In genomic region chr13:78937389-78938350, GRCm38 (mm10) we compare ENCODE assay signal across 11 mouse cellular contexts.
DNase-seq lines count a peak whose midpoint lies in the region; ATAC-seq lines count a peak whose summit lies in the region.
"Had no signal": no experiment of that assay in that cellular context is flagged by ENCODE, and none has a peak within 500 bp of the region (broad histone marks: within the 10 kb centered on the region; RNA-seq: fewer than 3 reads in every experiment).

No protein-coding gene starts in this region.

- no peak overlapping the region for H3K9ac ChIP-seq in neural tube, embryonic 11.5 days (ENCODE audit: low read length)
- H3K9ac ChIP-seq in forebrain, embryonic 15.5 days (replicated peaks), result no peak overlapping the region
- H3K9ac ChIP-seq in midbrain, embryonic 11.5 days (ENCODE audit: low read length), result no peak overlapping the region
- H3K9ac ChIP-seq in intestine, embryonic 15.5 days, result no peak overlapping the region
- H3K9ac ChIP-seq: heart, embryonic 13.5 days; liver, embryonic 13.5 days had no signal

- no peaks in the 10 kb centered on the region for H3K36me3 ChIP-seq in neural tube, embryonic 11.5 days (ENCODE audit: control insufficient read depth, insufficient read depth, low read length)
- no peaks in the 10 kb centered on the region for H3K36me3 ChIP-seq in forebrain, embryonic 15.5 days
- no peaks in the 10 kb centered on the region for H3K36me3 ChIP-seq in midbrain, embryonic 11.5 days (ENCODE audit: control insufficient read depth, insufficient read depth, low read length)
- H3K36me3 ChIP-seq in intestine, embryonic 15.5 days, result no peaks in the 10 kb centered on the region
- H3K36me3 ChIP-seq: heart, embryonic 13.5 days; liver, embryonic 13.5 days had no signal

- DNase-seq in neural tube, embryonic 11.5 days (ENCODE audit: low spot score), result peak; percentile 26
- DNase-seq in neural tube, embryonic 10.5 days (ENCODE audit: extremely low spot score, low spot score), result no peak
- peak; percentile 91 for DNase-seq in midbrain, embryonic 11.5 days (ENCODE audit: low spot score, missing footprints)
- DNase-seq in urinary bladder, postnatal 25 days (ENCODE audit: low spot score), result no peak
- no peak for DNase-seq in heart, postnatal 14 days
- DNase-seq: kidney, adult 8-10 months; liver, embryonic 13.5 days; lung, postnatal 4 days had no signal

- 0 out of 2 replicates have a peak overlapping the region, but pooled peaks have one; percentile 44 for H3K27ac ChIP-seq in neural tube, embryonic 11.5 days (ENCODE audit: low read depth, low read length)
- H3K27ac ChIP-seq in forebrain, embryonic 15.5 days (replicated peaks), result peak overlapping the region; percentile 53
- peak overlapping the region; percentile 0; the same call in 1 of the 2 replicates for H3K27ac ChIP-seq in midbrain, embryonic 11.5 days (ENCODE audit: low read depth, low read length)
- H3K27ac ChIP-seq in intestine, embryonic 15.5 days, result no peak overlapping the region
- H3K27ac ChIP-seq: heart, embryonic 13.5 days; liver, embryonic 13.5 days had no signal

- H3K27me3 ChIP-seq in neural tube, embryonic 11.5 days (ENCODE audit: control insufficient read depth, insufficient read depth, low read length), result no peaks in the 10 kb centered on the region
- no peaks in the 10 kb centered on the region for H3K27me3 ChIP-seq in forebrain, embryonic 15.5 days
- H3K27me3 ChIP-seq in midbrain, embryonic 11.5 days (ENCODE audit: control insufficient read depth, insufficient read depth, low read length), result no peaks in the 10 kb centered on the region
- H3K27me3 ChIP-seq in intestine, embryonic 15.5 days (replicated peaks), result no peaks in the 10 kb centered on the region
- H3K27me3 ChIP-seq: heart, embryonic 13.5 days; liver, embryonic 13.5 days had no signal

- intact Hi-C loops in heart, postnatal 14 days (cut with DNase I), result no loop called here

- H3K4me1 ChIP-seq in neural tube, embryonic 11.5 days (ENCODE audit: control insufficient read depth, insufficient read depth, low read length), result peaks cover 14% of the 10 kb centered on the region; the same call in 1 of the 2 replicates
- peaks cover 23% of the 10 kb centered on the region for H3K4me1 ChIP-seq in forebrain, embryonic 15.5 days
- H3K4me1 ChIP-seq in midbrain, embryonic 11.5 days (ENCODE audit: control insufficient read depth, insufficient read depth, low read length), result peaks cover 9% of the 10 kb centered on the region; the same call in 1 of the 2 replicates
- no peaks in the 10 kb centered on the region for H3K4me1 ChIP-seq in intestine, embryonic 15.5 days (replicated peaks)
- H3K4me1 ChIP-seq: heart, embryonic 13.5 days; liver, embryonic 13.5 days had no signal

- H3K4me2 ChIP-seq in neural tube, embryonic 11.5 days (ENCODE audit: low read depth), result no peak overlapping the region
- H3K4me2 ChIP-seq in forebrain, embryonic 15.5 days (replicated peaks), result peak overlapping the region; percentile 24
- H3K4me2 ChIP-seq in midbrain, embryonic 11.5 days, result no peak overlapping the region; the same call in 1 of the 2 replicates
- H3K4me2 ChIP-seq in intestine, embryonic 15.5 days (replicated peaks), result no peak overlapping the region
- H3K4me2 ChIP-seq: heart, embryonic 13.5 days; liver, embryonic 13.5 days had no signal

- whole genome bisulfite sequencing in neural tube, embryonic 11.5 days, result 44% methylated on average over 7 of the region's 7 CpGs
- WGBS in forebrain, embryonic 15.5 days, result 20% methylated on average over 7 of the region's 7 CpGs
- WGBS in midbrain, embryonic 11.5 days, result 40% methylated on average over 7 of the region's 7 CpGs
- 69% methylated on average over 7 of the region's 7 CpGs for WGBS in intestine, embryonic 15.5 days

- peak; percentile 89 for ATAC-seq in neural tube, embryonic 11.5 days (ENCODE audit: insufficient read depth, low FRiP score, low TSS enrichment)
- ATAC-seq in forebrain, embryonic 15.5 days (replicated peaks), result peak; percentile 97
- ATAC-seq in midbrain, embryonic 11.5 days (ENCODE audit: low FRiP score), result peak; percentile 91
- ATAC-seq in intestine, embryonic 15.5 days, result no peak

- H3K4me3 ChIP-seq in neural tube, embryonic 11.5 days (ENCODE audit: low read depth, low read length), result no peak overlapping the region
- H3K4me3 ChIP-seq in forebrain, embryonic 15.5 days, result no peak overlapping the region
- no peak overlapping the region for H3K4me3 ChIP-seq in midbrain, embryonic 11.5 days (ENCODE audit: low read depth, low read length)
- H3K4me3 ChIP-seq in intestine, embryonic 15.5 days (replicated peaks), result no peak overlapping the region
- H3K4me3 ChIP-seq: heart, embryonic 13.5 days; liver, embryonic 13.5 days had no signal

- H3K9me3 ChIP-seq in neural tube, embryonic 11.5 days (ENCODE audit: control insufficient read depth, low read length), result no peaks in the 10 kb centered on the region
- H3K9me3 ChIP-seq in forebrain, embryonic 15.5 days, result no peaks in the 10 kb centered on the region
- no peaks in the 10 kb centered on the region for H3K9me3 ChIP-seq in midbrain, embryonic 11.5 days (ENCODE audit: control insufficient read depth, low read length)
- no peaks in the 10 kb centered on the region for H3K9me3 ChIP-seq in intestine, embryonic 15.5 days
- H3K9me3 ChIP-seq: heart, embryonic 13.5 days; liver, embryonic 13.5 days had no signal

Comparison
In these comparisons a context has a peak if more than half of its experiments do, and no peak if none do; other contexts are left out.
1. DNase-seq: peak in neural tube, embryonic 11.5 days (single experiment) and midbrain, embryonic 11.5 days (single experiment); none in neural tube, embryonic 10.5 days (single experiment), urinary bladder, postnatal 25 days (single experiment) and heart, postnatal 14 days (0 of 2).